Mouse (Mus musculus): ENCODE results near the gene Gm7697. TPM values are rescaled to one million over a fixed set of nuclear protein-coding genes. Genes with fewer than 3 reads are reported as not detected.

Gene Gm7697
- polyA plus RNA-seq, 1 experiment from 2014 or later = not detected

Other genes starting within 250 kb of the Gm7697 start
- gene Gm9495, start 69.4 kb downstream of the Gm7697 start, polyA plus RNA-seq (2016; fragmentation: Nextera tagmentation; extraction: Ambion mirVana) = not detected in 2 replicates
- 34.3 and 36.8 TPM in 2 replicates for gene Zfp868, start 102.6 kb upstream of the Gm7697 start, polyA plus RNA-seq (2016; fragmentation: Nextera tagmentation; extraction: Ambion mirVana)
- 2.3 and 2.8 TPM in 2 replicates for gene Zfp964, start 131.5 kb upstream of the Gm7697 start, polyA plus RNA-seq (2016; fragmentation: Nextera tagmentation; extraction: Ambion mirVana)
- gene Zfp869, start 187.7 kb upstream of the Gm7697 start, polyA plus RNA-seq (2016; fragmentation: Nextera tagmentation; extraction: Ambion mirVana) = 28.0 and 34.2 TPM in 2 replicates
- gene Zfp963, start 227.0 kb upstream of the Gm7697 start, polyA plus RNA-seq (2016; fragmentation: Nextera tagmentation; extraction: Ambion mirVana) = 6.2 and 6.3 TPM in 2 replicates

Measured in hindbrain, embryonic 10.5 days (tissue).